Mouse (Mus musculus): ENCODE results near the gene Ccr8.

Gene Ccr8

DNA sequence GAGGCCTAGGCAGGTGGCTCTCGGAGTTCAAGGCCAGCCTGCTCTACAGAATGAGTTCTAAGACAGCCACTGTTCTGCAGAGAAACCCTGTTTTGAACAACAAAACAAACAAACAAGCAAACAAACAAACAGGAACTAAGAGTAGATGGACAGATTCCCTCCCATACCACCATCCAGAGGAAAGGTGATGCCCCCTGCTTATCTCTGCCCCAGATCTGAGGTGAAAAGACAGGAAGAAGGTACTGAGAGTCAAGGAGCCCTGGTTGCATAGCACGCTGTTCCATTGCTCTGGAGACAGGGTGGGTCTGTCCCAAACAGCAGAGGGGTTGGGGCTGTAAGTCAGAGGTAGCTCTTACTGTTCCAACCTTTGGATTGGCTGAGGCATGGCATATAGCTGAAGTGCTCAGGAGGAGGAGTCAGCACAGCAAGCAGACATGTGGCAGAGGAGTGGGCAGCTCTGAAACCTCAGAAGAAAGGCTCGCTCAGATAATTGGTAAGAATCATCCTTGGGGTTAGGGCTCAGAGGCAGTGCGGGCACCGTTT lies at the start of gene Ccr8:
Gene Ccr8, plus strand, starts transcription at position 419 of the 543 bp plus-strand sequence.
- DNase-seq (ENCODE audit: low read depth) = peak; percentile 86

DNA sequence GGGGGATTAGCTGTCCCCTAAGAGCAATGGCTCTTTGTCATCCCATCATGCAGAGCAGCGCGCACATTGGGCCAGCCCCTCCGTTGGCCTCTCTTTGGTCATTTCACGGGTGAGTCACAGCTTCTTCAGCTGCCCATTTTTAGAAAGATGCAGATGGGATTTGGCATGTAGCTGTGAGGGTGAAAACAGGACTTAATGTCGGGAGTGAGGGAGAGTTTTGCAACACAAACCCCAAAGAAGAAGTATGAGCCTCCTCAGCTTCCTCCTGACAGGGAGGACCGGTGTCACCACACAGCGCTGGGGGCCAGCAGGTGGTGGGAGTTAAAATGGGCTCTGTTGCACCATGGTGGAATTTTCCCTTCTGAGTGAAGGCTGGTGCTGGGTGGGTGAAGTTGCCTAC lies 48.8 kb upstream of the Ccr8 start:
- DNase-seq (ENCODE audit: low read depth) = no peak

DNA sequence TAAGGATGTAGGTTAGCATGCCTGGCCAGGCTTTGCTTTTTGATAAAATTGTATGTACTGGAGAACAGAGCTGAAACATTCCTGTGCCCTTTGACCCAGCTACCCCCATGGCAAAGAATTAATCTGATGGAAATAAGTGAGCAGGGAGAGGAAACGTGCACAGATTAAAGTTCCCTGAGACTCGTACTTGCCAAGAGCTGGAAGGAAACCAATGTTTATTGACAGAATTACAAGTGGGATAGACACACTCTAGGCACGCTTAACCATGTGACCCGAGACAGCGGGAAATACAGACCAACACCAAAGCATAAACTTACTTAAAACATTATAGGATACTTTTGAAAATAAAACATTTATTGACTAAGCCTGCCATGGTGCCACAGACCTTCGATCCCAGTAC lies 43.4 kb upstream of the Ccr8 start:
- DNase-seq (ENCODE audit: low read depth) = no peak

DNA sequence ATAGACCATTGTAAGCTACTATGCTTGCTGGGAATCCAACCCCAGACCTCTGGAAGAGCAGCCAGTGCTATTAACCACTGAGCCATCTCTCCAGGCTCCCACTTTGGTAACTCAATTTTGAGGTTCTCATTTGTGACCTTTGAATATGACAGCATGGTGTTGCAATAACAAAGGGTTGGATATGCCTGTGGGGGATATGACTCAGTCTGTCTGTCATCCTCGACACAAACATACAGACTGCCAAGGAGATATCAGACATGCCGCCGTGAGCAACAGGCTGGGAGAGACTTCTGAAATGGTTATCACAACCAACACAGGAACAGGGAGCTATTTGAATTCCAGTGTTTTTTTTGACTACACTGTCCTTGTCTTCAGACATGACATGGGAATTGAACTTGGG lies 42.5 kb upstream of the Ccr8 start:
- DNase-seq (ENCODE audit: low read depth) = peak; percentile 31

DNA sequence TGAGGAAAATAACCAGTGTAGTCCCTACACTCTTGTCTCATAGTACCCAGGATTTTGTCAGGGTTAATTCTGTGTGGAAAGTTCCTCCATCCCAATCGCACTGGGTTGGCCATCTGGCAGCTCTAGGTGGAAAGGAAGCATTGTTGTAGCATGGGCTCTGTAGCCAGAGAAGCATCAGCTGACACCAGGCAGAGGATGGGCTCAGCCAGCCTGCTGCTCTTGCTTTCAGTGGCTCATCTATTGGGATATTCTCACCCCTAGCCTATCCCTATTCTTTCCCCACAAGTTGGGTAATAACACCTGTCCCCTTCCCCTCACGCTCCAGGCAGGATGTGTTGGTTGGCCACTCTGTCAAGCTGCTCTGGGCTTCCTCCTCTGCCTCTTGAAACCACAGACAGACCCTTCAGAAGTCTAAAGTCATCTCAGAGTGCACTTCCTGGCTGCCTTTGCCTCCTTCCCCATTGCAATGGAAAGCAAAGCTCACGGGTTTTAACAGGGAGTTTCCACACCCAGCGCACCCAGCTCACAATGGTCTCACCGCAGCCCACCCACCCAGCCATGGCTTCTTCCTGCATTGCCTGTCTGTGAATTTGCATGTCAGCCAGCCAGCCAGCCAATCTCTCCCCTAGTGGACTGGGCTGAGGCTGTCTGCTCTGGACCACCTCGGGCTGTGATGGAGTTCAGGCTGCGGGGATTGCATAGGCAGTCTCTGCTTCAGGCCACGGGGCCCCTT lies 37.2 kb upstream of the Ccr8 start:
- peak; percentile 92 for DNase-seq (ENCODE audit: low read depth)

DNA sequence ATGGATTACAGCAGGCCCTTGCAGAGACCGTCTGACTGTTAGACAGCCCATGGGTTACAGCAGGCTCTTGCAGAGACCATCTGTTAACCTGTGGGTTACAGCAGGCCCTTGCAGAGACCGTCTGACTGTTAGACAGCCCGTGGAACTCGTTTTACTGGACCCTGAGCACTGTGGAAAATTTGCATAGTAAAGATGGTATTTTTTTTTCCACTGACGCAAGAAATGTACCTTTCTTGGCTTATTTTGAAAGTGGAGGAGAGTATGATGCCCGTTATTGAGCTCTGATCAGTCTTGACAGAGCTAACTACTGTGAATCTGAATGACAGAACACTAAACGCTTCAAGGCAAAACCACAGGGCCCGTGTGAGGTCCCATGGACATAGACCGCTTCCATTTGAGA lies 35.7 kb upstream of the Ccr8 start:
- DNase-seq (ENCODE audit: low read depth) = peak; percentile 83

DNA sequence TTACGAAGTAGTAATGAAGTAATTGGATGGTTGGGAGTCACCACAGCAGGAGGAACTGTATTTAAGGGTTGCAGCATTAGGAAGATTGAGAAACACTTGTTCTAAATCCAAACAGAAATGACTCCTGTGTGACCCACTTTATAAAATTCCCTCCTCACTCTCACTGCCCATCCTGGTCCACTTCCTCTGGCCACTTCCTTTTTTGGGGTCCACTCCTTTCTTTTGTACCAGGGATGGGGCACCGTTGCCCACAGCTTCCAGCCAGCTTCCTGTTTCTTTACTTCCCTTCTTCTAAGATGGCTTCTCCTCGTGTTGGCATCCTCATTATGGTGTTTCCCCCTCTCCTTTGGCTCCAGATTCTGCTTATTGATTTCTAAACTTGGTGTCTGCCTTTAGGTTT lies 33.2 kb upstream of the Ccr8 start:
- DNase-seq (ENCODE audit: low read depth) = peak; percentile 36

DNA sequence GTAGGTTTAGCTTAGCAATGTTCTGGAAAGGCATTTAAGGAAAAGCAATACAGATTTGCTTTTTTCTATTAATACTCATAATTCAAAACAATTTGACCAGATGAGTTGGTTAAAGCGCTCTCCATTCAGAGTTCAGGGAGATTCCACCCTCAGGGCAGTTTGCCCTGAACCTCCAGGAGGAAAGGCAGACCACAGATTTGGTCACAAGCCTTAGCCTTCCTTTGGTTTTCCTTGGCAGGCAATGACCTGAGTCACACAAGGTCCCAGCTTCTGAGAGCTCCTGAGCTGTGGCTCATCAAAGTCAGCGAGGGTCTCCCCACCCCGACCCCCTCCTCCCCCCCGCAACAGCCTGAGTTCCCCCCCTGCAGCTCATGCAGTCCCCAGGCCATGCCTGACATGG lies 27.6 kb upstream of the Ccr8 start:
- DNase-seq (ENCODE audit: low read depth) = no peak

DNA sequence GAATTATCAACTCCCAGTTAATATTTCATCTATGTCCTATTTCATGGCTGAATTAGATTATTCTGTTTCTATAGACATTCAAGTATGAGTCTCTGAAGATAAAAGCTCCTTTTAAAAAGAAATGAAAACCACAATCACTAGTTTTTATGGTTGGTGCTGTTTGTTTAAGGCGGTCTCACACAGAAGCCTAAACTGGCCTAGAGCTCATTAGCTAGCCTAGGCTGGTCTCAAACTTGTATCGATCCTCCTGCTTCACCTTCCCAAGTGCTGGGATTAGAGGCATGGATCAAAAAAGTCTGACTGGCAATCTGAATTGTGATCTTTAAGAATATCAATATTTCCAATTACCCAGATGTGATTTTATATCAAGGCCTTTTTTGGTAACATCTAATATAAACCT lies 24.3 kb upstream of the Ccr8 start:
- no peak for DNase-seq (ENCODE audit: low read depth)

DNA sequence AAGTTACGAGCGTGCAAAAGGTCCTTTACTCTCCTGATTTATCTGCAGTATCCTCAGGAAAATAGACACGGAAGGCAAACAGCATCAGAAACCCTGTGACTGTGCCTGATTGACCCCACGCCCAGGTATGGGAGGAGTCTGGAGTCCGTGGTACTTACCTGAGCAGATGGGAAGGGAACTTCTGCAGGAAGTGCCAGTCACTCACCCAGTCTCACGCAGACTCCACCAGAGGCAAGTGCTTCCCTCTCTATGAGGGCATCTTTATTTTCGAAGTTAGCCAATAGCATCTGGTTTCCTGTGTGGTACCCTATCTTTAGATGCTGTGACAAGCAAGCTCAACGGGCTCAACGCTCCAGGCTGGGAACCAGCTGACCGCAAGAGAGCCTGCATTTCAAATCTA lies 23.9 kb upstream of the Ccr8 start:
- DNase-seq (ENCODE audit: low read depth) = peak; percentile 57

DNA sequence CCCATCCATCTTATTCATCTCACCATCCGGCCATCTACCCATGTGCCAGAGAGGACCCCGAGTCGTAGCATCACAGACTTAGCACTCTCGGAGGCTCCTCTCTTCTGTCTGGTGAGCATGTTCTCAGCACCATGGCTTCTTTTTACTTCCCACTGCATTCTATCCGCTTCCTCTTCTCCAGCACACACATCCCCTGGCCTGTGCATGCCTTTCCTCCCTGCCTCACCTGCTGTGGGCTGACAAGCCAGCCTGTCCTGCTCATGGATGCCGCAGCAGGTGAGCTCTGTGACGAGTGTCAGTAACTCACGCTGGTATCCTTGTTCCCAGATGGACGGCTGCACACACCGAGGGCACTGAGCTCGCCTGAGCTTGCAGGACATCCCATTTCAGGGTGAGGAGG lies 22.1 kb upstream of the Ccr8 start, which contains the start of gene Cx3cr1:
Gene Cx3cr1, minus strand, starts transcription at position 101 of the 400 bp plus-strand sequence.
- DNase-seq (ENCODE audit: low read depth) = no peak

DNA sequence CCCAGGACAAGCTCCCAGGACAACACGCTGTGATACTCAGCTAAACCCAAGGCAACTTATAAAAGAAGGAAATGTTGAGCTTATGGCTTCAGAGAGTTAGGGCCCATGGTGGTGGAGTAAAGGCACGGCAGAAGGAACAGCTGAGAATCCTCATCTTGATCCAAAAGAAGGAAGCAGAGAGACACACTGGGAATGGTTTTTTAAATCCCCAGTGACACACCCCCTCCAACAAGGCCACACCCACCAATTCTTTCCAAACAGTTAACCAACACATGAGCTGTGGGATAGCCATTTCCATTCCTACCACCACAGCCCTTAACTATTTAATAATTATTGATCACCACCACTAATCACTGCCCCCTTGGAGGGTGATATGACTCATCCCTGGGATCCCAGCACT lies 20.7 kb upstream of the Ccr8 start:
- no peak for DNase-seq (ENCODE audit: low read depth)

DNA sequence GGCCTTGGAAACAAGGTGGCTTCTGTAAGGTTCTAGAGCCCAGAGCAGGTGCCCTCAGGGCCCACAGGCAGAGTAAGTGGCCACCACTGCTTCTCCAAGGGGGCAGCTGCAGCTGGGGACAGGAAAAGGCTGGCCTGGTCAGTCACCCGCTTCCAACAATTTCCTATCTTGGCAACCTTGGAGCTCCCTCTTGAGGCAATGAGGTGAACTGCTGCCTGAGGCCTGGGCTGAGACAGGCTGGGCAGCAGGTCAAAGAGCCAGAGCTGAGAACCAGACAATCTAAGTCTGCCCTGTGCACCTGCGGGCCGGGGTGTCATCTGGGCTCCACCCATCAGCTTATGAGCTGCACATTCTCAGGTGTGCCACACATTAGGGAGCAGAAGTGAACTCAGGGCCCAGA lies 18.7 kb upstream of the Ccr8 start:
- peak; percentile 81 for DNase-seq (ENCODE audit: low read depth)

DNA sequence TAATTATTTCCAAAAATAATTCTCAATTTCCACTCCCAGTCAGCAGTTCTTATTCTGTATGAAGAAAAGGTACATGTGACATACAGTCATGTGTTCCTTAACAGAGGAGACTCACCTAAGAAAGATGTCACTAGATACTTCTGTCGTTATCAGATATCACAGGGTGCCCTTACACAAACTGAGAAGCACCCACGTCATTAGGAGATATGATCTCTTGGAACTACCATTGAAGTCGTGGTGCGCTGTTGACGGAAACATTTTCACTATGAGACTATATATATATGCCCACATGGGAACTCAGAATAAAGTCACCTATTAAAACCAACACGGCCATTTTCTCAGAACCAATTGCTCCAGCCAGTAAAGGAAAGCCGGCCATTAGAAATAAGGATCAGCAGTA lies 17.4 kb upstream of the Ccr8 start:
- peak; percentile 93 for DNase-seq (ENCODE audit: low read depth)

DNA sequence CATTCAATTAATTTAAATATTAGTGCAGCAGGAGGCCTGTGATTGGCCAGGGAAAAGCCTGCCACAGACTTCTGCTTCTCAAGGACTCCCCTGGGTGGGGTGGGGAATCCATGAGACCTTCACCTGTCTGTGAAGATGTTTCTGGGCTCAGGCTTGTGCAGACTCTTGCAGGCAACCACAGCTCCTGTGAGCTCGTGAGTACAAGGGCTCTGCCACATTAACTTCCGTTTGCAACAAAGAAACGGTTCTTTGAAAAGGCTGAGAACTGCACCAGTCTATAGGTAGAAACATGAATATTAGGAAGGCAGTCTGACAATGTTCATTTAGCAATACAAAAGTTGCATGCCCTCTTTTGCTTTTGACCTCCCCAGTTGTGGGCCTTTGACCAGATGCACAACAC lies 13.7 kb upstream of the Ccr8 start:
- peak; percentile 63 for DNase-seq (ENCODE audit: low read depth)

DNA sequence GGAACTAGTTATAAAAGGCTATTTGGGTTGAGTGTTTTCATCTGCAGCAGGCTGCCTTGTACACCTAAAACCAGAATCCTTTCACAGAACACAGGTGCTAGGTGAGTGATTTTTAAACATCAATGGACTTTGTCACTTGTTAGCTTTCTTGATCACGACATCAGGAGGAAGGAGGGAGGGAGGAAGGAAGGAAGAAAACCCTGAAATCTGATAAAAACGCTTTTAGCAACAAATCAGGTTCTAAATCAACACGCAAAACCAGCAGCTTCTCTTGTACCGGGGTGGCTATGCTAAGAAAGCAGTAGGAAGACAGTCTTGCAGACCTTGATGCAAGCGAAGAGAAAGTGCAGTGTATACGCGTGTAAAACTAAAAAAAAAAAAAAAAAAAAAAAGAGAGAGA lies 12.0 kb upstream of the Ccr8 start:
- peak; percentile 75 for DNase-seq (ENCODE audit: low read depth)

DNA sequence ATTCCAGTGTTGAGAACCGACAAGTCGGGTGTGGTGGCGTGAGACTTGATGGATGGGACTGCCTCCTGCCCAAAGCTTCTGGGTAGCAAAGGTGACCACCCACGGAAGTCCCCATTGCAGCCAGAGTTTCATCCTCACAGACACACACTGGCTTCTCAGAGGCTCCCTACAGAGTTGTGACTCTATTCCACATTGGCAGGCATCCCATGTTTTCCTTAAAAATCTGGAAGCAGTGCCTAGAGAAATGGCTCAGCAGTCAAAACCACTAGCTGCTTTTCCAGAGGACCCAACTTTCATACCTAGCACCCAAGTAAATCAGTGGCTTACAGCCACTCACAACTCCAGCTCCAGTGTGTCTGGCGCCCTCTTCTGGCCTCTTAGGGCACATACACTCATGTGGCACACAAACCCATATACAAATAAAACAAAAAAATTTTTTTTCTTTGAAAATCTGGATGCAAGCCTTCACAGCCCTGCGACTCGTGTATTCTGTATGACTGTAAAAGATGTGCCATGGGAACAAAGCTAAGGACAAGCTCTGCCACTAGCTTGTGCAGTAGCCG lies 11.3 kb upstream of the Ccr8 start:
- DNase-seq (ENCODE audit: low read depth) = peak; percentile 57

DNA sequence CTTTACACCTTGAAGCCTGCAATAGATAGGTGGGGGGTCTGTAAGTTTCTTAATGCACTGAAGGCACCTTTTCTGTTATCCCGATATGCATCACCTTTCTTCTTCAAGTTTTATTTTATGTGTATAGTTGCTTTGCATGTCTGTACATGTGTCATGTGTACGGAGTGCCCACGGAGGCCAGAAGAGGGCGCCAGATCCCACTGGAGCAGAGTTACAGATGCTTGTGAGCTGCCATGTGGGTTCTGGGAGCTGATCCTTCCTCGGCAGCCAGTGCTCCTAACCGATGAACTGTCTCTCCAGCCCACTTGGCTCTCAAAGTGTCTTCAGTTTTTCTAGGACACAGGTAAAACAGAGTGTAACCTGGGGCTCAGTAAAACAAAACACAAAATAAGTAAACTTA lies 10.7 kb upstream of the Ccr8 start:
- DNase-seq (ENCODE audit: low read depth) = peak; percentile 68

DNA sequence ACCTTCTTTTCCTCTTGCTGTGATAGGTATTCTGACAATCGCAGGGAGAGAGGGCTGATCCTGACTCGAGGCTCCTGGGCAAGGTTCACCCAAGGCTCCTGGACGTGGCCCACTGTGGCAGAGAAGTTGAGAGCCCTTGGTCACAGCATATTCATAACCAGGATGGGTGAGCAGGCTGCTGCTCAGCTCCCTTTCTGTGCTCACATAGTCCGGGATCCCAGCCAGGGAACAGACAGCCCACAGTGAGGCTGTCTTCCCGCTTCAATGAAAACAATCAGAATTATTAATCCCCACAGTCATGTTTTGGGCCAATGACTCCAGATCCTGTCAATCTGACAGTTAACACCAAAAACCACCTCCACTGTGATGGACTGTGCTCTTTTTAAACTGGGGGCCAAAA lies 9.9 kb upstream of the Ccr8 start:
- no peak for DNase-seq (ENCODE audit: low read depth)

DNA sequence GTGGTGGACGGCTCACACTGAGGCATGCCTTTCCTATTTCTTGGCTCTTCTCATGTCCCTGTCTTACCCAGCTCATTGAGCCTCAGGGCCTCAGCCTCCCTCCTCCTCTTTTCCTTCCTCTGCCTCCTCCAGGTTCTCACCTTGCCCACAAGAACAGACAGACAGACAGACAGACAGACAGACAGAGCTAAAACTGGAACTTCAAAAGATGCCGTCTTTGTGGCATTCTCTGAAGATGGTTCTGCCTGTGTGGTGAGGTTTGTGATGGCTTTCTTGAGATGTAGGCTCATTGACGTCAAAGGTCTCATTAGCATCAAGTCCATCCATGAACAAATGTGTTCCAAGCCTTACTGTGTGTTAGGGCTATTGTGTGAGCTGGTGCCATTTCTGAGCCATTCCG lies 9.2 kb upstream of the Ccr8 start:
- DNase-seq (ENCODE audit: low read depth) = peak; percentile 80

DNA sequence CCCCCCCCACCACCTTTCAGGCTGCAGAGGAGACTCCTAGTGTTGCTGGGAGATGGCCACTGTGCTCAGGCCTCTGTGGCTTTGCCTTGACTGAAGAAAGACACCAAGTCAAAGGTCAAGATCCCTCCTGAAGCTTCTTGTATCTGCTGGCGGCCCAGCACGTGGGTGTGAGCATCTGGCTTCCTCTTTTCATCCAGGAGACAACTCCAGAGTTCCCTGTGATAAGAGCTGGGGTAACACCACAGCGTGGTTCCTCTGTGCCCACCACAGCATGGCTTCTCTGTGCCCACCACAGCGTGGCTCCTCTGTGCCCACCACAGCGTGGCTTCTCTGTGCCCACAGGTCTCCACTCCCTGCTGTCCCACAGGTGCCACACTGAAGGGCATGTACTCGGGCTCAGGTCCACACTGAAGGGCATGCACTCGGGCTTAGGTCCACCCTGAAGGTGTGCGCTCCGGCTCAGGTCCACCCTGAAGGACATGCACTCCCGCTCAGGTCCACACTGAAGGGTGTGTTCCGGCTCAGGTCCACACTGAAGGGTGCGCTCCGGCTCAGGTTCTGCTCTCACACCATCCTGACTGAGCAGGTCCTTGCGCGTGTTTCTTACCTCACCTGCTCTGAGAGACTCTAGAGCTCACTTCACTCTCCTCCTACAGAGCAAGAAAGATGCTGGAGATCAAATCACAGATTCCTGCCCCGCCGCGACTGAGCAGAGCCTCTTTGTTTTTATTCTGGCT lies 8.6 kb upstream of the Ccr8 start:
- peak; percentile 30 for DNase-seq (ENCODE audit: low read depth)

DNA sequence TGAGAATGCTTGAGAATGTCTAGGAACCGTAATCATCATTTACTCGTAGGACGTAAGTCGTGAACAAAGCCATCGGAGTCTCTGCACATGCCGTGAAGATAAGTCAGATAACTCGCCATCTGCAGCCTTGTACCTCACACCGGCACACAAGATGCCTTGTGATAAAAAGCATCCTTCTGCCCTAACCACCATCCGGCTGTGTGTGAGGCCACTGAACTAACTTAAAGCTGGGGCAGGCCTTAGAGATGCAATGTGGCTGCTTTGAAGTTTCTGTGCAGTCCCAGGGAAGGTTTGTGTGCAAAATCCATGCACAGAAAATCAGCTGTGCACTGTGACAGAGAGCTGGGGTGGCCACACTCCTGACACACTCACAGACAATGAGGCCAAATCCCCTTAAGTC lies 7.5 kb upstream of the Ccr8 start:
- DNase-seq (ENCODE audit: low read depth) = peak; percentile 67

DNA sequence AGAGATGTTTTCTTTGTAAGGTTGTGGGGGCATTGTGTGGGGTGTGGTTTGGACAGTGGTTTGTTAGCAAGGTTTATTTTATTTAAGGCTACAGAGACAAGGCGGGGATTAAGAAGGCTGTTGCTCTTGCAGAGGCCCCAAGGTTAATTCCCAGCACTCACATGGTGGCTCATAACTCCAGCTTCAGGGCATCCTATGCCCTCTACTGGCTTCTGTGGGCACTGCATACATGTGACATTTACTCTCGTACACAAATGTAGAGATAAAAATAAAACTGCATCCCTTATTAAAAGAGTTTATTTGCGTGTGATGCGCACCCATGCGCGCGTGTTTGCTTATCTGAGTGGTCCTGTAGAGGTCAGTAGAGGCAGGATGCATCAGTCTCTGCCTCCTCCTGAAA lies 2.8 kb upstream of the Ccr8 start:
- peak; percentile 43 for DNase-seq (ENCODE audit: low read depth)
